Mouse (Mus musculus) testis, postnatal 14 days (tissue): Measurements from ENCODE around the gene Rnf150.

Experiments
- DNase-seq: peaks from one replicate; pipeline ENCODE4 v3.0.0; 2021; ENCODE audit warnings: low spot score

Gene Rnf150

GRCm38 (mm10) chr8:82943223-82944006 lies 80.3 kb downstream of the Rnf150 start:
- DNase-seq = no peak

- DNase-seq = no peak
Observed at GRCm38 (mm10) chr8:82945867-82946266, 82.7 kb downstream of the Rnf150 start.

GRCm38 (mm10) chr8:82946658-82947057 lies 83.5 kb downstream of the Rnf150 start:
- DNase-seq = no peak

- DNase-seq = no peak
Observed at GRCm38 (mm10) chr8:82955162-82955754, 92.1 kb downstream of the Rnf150 start.

- no peak for DNase-seq
Observed at GRCm38 (mm10) chr8:82959491-82959890, 96.3 kb downstream of the Rnf150 start.

- no peak for DNase-seq
Observed at GRCm38 (mm10) chr8:82959980-82960610, 96.9 kb downstream of the Rnf150 start.

- DNase-seq = no peak
Observed at GRCm38 (mm10) chr8:82964537-82964936, 101.4 kb downstream of the Rnf150 start.

GRCm38 (mm10) chr8:82967879-82968678 lies 104.9 kb downstream of the Rnf150 start:
- DNase-seq = no peak

GRCm38 (mm10) chr8:82969967-82970366 lies 106.8 kb downstream of the Rnf150 start:
- DNase-seq = no peak

- no peak for DNase-seq
Observed at GRCm38 (mm10) chr8:82972812-82973211, 109.7 kb downstream of the Rnf150 start.

- no peak for DNase-seq
Observed at GRCm38 (mm10) chr8:82973331-82973730, 110.2 kb downstream of the Rnf150 start.

GRCm38 (mm10) chr8:82981244-82981855 lies 118.2 kb downstream of the Rnf150 start:
- DNase-seq = no peak

GRCm38 (mm10) chr8:82982873-82983272 lies 119.7 kb downstream of the Rnf150 start:
- DNase-seq = no peak

- DNase-seq = no peak
Observed at GRCm38 (mm10) chr8:82983301-82983700, 120.1 kb downstream of the Rnf150 start.

- no peak for DNase-seq
Observed at GRCm38 (mm10) chr8:82992093-82992492, 128.9 kb downstream of the Rnf150 start.

GRCm38 (mm10) chr8:82995727-82996438 lies 132.7 kb downstream of the Rnf150 start:
- DNase-seq = no peak

- DNase-seq = no peak
Observed at GRCm38 (mm10) chr8:82996843-82997242, 133.7 kb downstream of the Rnf150 start.

GRCm38 (mm10) chr8:82998778-82999177 lies 135.6 kb downstream of the Rnf150 start:
- DNase-seq = no peak

- no peak for DNase-seq
Observed at GRCm38 (mm10) chr8:83003187-83003586, 140.0 kb downstream of the Rnf150 start.

- DNase-seq = no peak
Observed at GRCm38 (mm10) chr8:83009481-83009880, 146.3 kb downstream of the Rnf150 start.

- DNase-seq = no peak
Observed at GRCm38 (mm10) chr8:83011286-83011685, 148.1 kb downstream of the Rnf150 start.
